Mouse (Mus musculus): ENCODE measurements around the gene N4bp1.

GRCm38 (mm10) chr8:86835881-86836280 lies 49.2 kb downstream of the N4bp1 start:
- TF ChIP-seq POLR2A (IDR thresholded peaks at IDR 0.05; ENCODE audit: low read depth, low read length) (no peak), CTCF (conservative IDR thresholded peaks at IDR 0.05; ENCODE audit: insufficient read depth, insufficient read length, low read depth, low read length) (no peak)
